Mouse (Mus musculus) hindbrain, embryonic 15.5 days (tissue): ENCODE measurements at regions not wholly inside any gene's neighbourhood (a gene's known extent, or its start where the extent isn't known, plus 50 kb on each side); places are given as distances from the start of the nearest gene placed in this dataset.

ENCODE experiments used
- ATAC-seq: fragments of 200-750 bp; cut with Nextera tagmentation; 2 replicates; pipeline ENCODE4 v1.8.0; 2017; ENCODE audit warnings: low read depth, moderate number of reproducible peaks, moderate TSS enrichment; ENCODE audit not compliant: low FRiP score
- H3K27ac ChIP-seq: fragments of 300-500 bp; sonication (generic); replicated peaks from 2 replicates; pipeline ENCODE4 v1.5.1; 2015; ENCODE audit warnings: mild to moderate bottlenecking, inconsistent platforms
- H3K27me3 ChIP-seq: fragments of 300-500 bp; sonication (generic); 2 replicates; pipeline ENCODE4 v1.6.1; 2015; ENCODE audit warnings: control low read depth, inconsistent platforms
- H3K36me3 ChIP-seq: fragments of 300-500 bp; sonication (generic); 2 replicates; pipeline ENCODE4 v1.6.1; 2015; ENCODE audit warnings: control low read depth, inconsistent platforms
- H3K4me1 ChIP-seq: fragments of 300-500 bp; sonication (generic); replicated peaks from 2 replicates; pipeline ENCODE4 v1.6.1; 2015; ENCODE audit warnings: control low read depth, inconsistent platforms
- H3K4me2 ChIP-seq: fragments of 300-500 bp; sonication (generic); 2 replicates; pipeline ENCODE4 v1.6.1; 2015; ENCODE audit warnings: moderate library complexity, mild to moderate bottlenecking, inconsistent platforms
- H3K4me3 ChIP-seq: fragments of 300-500 bp; sonication (generic); 2 replicates; pipeline ENCODE4 v1.5.1; 2015; ENCODE audit warnings: mild to moderate bottlenecking, inconsistent platforms
- H3K9ac ChIP-seq: fragments of 300-500 bp; sonication (generic); 2 replicates; pipeline ENCODE4 v1.6.1; 2015; ENCODE audit warnings: inconsistent platforms
- H3K9me3 ChIP-seq: fragments of 300-500 bp; sonication (generic); 2 replicates; pipeline ENCODE4 v1.6.1; 2016; ENCODE audit warnings: control low read depth, inconsistent platforms
- WGBS: fragments of 180-500 bp; shearing (Covaris S2); methylation state at CpG from one replicate; pipeline ENCODE4 v1.1.7; 2015; 5-methylcytosine and 5-hydroxymethylcytosine counted together

- peak overlapping the region; percentile 48; the same call in 1 of the 2 replicates for H3K27ac ChIP-seq
- no peaks in the 10 kb centered on the region for H3K27me3 ChIP-seq
- H3K4me1 ChIP-seq, result peaks cover 3% of the 10 kb centered on the region; the same call in 1 of the 2 replicates
- H3K9ac ChIP-seq, result no peak overlapping the region
- no peak overlapping the region for H3K4me3 ChIP-seq
- no peaks in the 10 kb centered on the region for H3K9me3 ChIP-seq
- 34% methylated on average over 13 of the region's 13 CpGs for WGBS
- no peak overlapping the region for H3K4me2 ChIP-seq
- ATAC-seq, result no peak
- H3K36me3 ChIP-seq, result no peaks in the 10 kb centered on the region
These were observed 135.5 kb upstream of the Zfp507 start for GRCm38 (mm10) chr7:35938123-35938869.

- Histone ChIP-seq H3K9me3 (no peaks in the 10 kb centered on the region), H3K4me3 (no peak overlapping the region), H3K36me3 (no peaks in the 10 kb centered on the region), H3K27ac (no peak overlapping the region), H3K9ac (no peak overlapping the region), H3K4me1 (peaks cover 6% of the 10 kb centered on the region), H3K27me3 (0 out of 2 replicates have a peak, but pooled peaks cover 3% of the 10 kb centered on the region), H3K4me2 (no peak overlapping the region)
- WGBS, result 90% methylated on average over 4 of the region's 4 CpGs
- no peak for ATAC-seq
These were observed 123.9 kb upstream of the Zfp507 start for GRCm38 (mm10) chr7:35926749-35927148.

GRCm38 (mm10) chr7:35922582-35922981 lies 119.8 kb upstream of the Zfp507 start:
- H3K36me3 ChIP-seq, result no peaks in the 10 kb centered on the region
- 35% methylated on average over 9 of the region's 9 CpGs for WGBS
- no peak overlapping the region for H3K9ac ChIP-seq
- H3K4me3 ChIP-seq, result no peak overlapping the region
- H3K27me3 ChIP-seq, result peaks cover 3% of the 10 kb centered on the region; the same call in 1 of the 2 replicates
- H3K4me1 ChIP-seq, result peaks cover 20% of the 10 kb centered on the region
- H3K4me2 ChIP-seq, result peak overlapping the region; percentile 36
- no peak for ATAC-seq
- H3K27ac ChIP-seq, result no peak overlapping the region
- no peaks in the 10 kb centered on the region for H3K9me3 ChIP-seq

GRCm38 (mm10) chr7:35920884-35921283 lies 118.1 kb upstream of the Zfp507 start:
- 25% methylated on average over 9 of the region's 9 CpGs for WGBS
- H3K27ac ChIP-seq, result no peak overlapping the region
- H3K4me1 ChIP-seq, result peaks cover 20% of the 10 kb centered on the region
- no peak overlapping the region for H3K4me2 ChIP-seq
- no peak overlapping the region for H3K9ac ChIP-seq
- peaks cover 3% of the 10 kb centered on the region; the same call in 1 of the 2 replicates for H3K27me3 ChIP-seq
- no peaks in the 10 kb centered on the region for H3K9me3 ChIP-seq
- ATAC-seq, result peak; percentile 23; the same call in 1 of the 2 replicates
- no peak overlapping the region for H3K4me3 ChIP-seq
- no peaks in the 10 kb centered on the region for H3K36me3 ChIP-seq

- peaks cover 3% of the 10 kb centered on the region; the same call in 1 of the 2 replicates for H3K27me3 ChIP-seq
- no peaks in the 10 kb centered on the region for H3K9me3 ChIP-seq
- no peak overlapping the region for H3K9ac ChIP-seq
- no peak overlapping the region for H3K27ac ChIP-seq
- ATAC-seq, result peak; percentile 38; the same call in 1 of the 2 replicates
- 50% methylated on average over 11 of the region's 11 CpGs for WGBS
- no peak overlapping the region for H3K4me3 ChIP-seq
- no peaks in the 10 kb centered on the region for H3K36me3 ChIP-seq
- H3K4me2 ChIP-seq, result no peak overlapping the region
- peaks cover 20% of the 10 kb centered on the region for H3K4me1 ChIP-seq
These were observed 117.4 kb upstream of the Zfp507 start for GRCm38 (mm10) chr7:35920194-35920609.

- H3K27ac ChIP-seq, result no peak overlapping the region
- no peaks in the 10 kb centered on the region for H3K4me1 ChIP-seq
- WGBS, result 60% methylated on average over 8 of the region's 8 CpGs
These were observed 107.4 kb upstream of the Zfp507 start for GRCm38 (mm10) chr7:35910109-35910706.

GRCm38 (mm10) chr7:35901942-35902381 lies 99.2 kb upstream of the Zfp507 start:
- no peaks in the 10 kb centered on the region for H3K9me3 ChIP-seq
- H3K36me3 ChIP-seq, result no peaks in the 10 kb centered on the region
- H3K4me3 ChIP-seq, result no peak overlapping the region
- H3K9ac ChIP-seq, result no peak overlapping the region
- no peak for ATAC-seq
- H3K27ac ChIP-seq, result no peak overlapping the region
- WGBS, result 3% methylated on average over 17 of the region's 17 CpGs
- peaks cover 7% of the 10 kb centered on the region; the same call in 1 of the 2 replicates for H3K4me1 ChIP-seq
- H3K4me2 ChIP-seq, result peak overlapping the region; percentile 42
- H3K27me3 ChIP-seq, result no peaks in the 10 kb centered on the region

More at GRCm38 (mm10) chr7:35910109-35910706, 107.4 kb upstream of the Zfp507 start:
- H3K9me3 ChIP-seq, result no peaks in the 10 kb centered on the region
- ATAC-seq, result no peak
- no peak overlapping the region for H3K4me2 ChIP-seq
- no peaks in the 10 kb centered on the region for H3K36me3 ChIP-seq
- no peaks in the 10 kb centered on the region for H3K27me3 ChIP-seq
- no peak overlapping the region for H3K9ac ChIP-seq
- H3K4me3 ChIP-seq, result no peak overlapping the region

GRCm38 (mm10) chr7:35898701-35899445 lies 96.1 kb upstream of the Zfp507 start:
- ATAC-seq, result no peak

GRCm38 (mm10) chr7:35893292-35893691 lies 90.5 kb upstream of the Zfp507 start:
- no peak overlapping the region for H3K4me2 ChIP-seq
- H3K9ac ChIP-seq, result no peak overlapping the region
- H3K36me3 ChIP-seq, result no peaks in the 10 kb centered on the region
- no peaks in the 10 kb centered on the region for H3K4me1 ChIP-seq
- no peaks in the 10 kb centered on the region for H3K27me3 ChIP-seq
- no peak overlapping the region for H3K27ac ChIP-seq
- no peaks in the 10 kb centered on the region for H3K9me3 ChIP-seq
- no peak overlapping the region for H3K4me3 ChIP-seq
- ATAC-seq, result no peak
- WGBS, result 33% methylated on average over 2 of the region's 2 CpGs

More at GRCm38 (mm10) chr7:35898701-35899445, 96.1 kb upstream of the Zfp507 start:
- H3K9ac ChIP-seq, result no peak overlapping the region
- H3K4me2 ChIP-seq, result no peak overlapping the region
- no peak overlapping the region for H3K27ac ChIP-seq
- no peaks in the 10 kb centered on the region for H3K9me3 ChIP-seq
- H3K36me3 ChIP-seq, result no peaks in the 10 kb centered on the region
- 92% methylated on average over 6 of the region's 6 CpGs for WGBS
- H3K4me3 ChIP-seq, result no peak overlapping the region
- H3K4me1 ChIP-seq, result peaks cover 7% of the 10 kb centered on the region; the same call in 1 of the 2 replicates
- no peaks in the 10 kb centered on the region for H3K27me3 ChIP-seq

- no peaks in the 10 kb centered on the region for H3K9me3 ChIP-seq
- no peak for ATAC-seq
- 88% methylated on average over 11 of the region's 11 CpGs for WGBS
- no peaks in the 10 kb centered on the region for H3K27me3 ChIP-seq
- H3K4me3 ChIP-seq, result no peak overlapping the region
- H3K4me1 ChIP-seq, result no peaks in the 10 kb centered on the region
- no peak overlapping the region for H3K27ac ChIP-seq
- no peak overlapping the region for H3K9ac ChIP-seq
- no peaks in the 10 kb centered on the region for H3K36me3 ChIP-seq
- H3K4me2 ChIP-seq, result no peak overlapping the region
These were observed 83.2 kb upstream of the Zfp507 start for GRCm38 (mm10) chr7:35886051-35886450.

- no peak overlapping the region for H3K27ac ChIP-seq
- H3K36me3 ChIP-seq, result no peaks in the 10 kb centered on the region
- H3K4me1 ChIP-seq, result 0 out of 2 replicates have a peak, but pooled peaks cover 4% of the 10 kb centered on the region
- H3K9ac ChIP-seq, result no peak overlapping the region
- H3K4me2 ChIP-seq, result no peak overlapping the region
- H3K4me3 ChIP-seq, result no peak overlapping the region
- H3K9me3 ChIP-seq, result no peaks in the 10 kb centered on the region
- ATAC-seq, result peak; percentile 72
- no peaks in the 10 kb centered on the region for H3K27me3 ChIP-seq
- WGBS, result 48% methylated on average over 9 of the region's 9 CpGs
These were observed 77.0 kb upstream of the Zfp507 start for GRCm38 (mm10) chr7:35879755-35880304.
